Mouse (Mus musculus) heart, embryonic 11.5 days (tissue): ENCODE measurements around the gene Vmn2r85. TPM values are rescaled to one million over a fixed set of nuclear protein-coding genes. Genes with fewer than 3 reads are reported as not detected.
"Not testable (repeated sequence)": the region's sequence is repeated elsewhere in the genome, so short reads cannot be mapped to it uniquely, and the experiment has no call there.

Source experiments
- ATAC-seq: fragments of 200-750 bp; cut with Nextera tagmentation; replicated peaks from 2 replicates; pipeline ENCODE4 v1.8.0; 2017; ENCODE audit warnings: moderate library complexity; ENCODE audit not compliant: insufficient number of reproducible peaks, low FRiP score, low TSS enrichment
- H3K27ac ChIP-seq: fragments of 300-500 bp; sonication (generic); 2 replicates; pipeline ENCODE4 v1.5.1; 2014; ENCODE audit warnings: mild to moderate bottlenecking, low read depth, low read length
- H3K27me3 ChIP-seq: fragments of 300-500 bp; sonication (generic); 2 replicates; pipeline ENCODE4 v1.6.1; 2014; ENCODE audit warnings: mild to moderate bottlenecking, low read length, mixed read lengths; ENCODE audit not compliant: control insufficient read depth, insufficient read depth
- H3K36me3 ChIP-seq: fragments of 300-500 bp; sonication (generic); 2 replicates; pipeline ENCODE4 v1.6.1; 2014; ENCODE audit warnings: mild to moderate bottlenecking, low read length, moderate library complexity, mixed read lengths; ENCODE audit not compliant: control insufficient read depth, insufficient read depth
- H3K4me1 ChIP-seq: fragments of 300-500 bp; sonication (generic); 2 replicates; pipeline ENCODE4 v1.6.1; 2014; ENCODE audit warnings: low read length; ENCODE audit not compliant: control insufficient read depth, insufficient read depth
- H3K4me2 ChIP-seq: fragments of 300-500 bp; sonication (generic); 2 replicates; pipeline ENCODE4 v1.6.1; 2014; ENCODE audit warnings: mild to moderate bottlenecking, moderate library complexity
- H3K4me3 ChIP-seq: fragments of 300-500 bp; sonication (generic); 2 replicates; pipeline ENCODE4 v1.5.1; 2014; ENCODE audit warnings: low read depth, low read length
- H3K9ac ChIP-seq: fragments of 300-500 bp; sonication (generic); 2 replicates; pipeline ENCODE4 v1.6.1; 2014; ENCODE audit warnings: mild to moderate bottlenecking, low read depth, low read length, moderate library complexity
- H3K9me3 ChIP-seq: fragments of 300-500 bp; sonication (generic); replicated peaks from 2 replicates; pipeline ENCODE4 v1.6.1; 2016; ENCODE audit warnings: low read length; ENCODE audit not compliant: control insufficient read depth
- WGBS: fragments of 180-500 bp; shearing (Covaris S2); extraction: QIAGEN DNeasy Blood & Tissue Kit; methylation state at CpG from one replicate; pipeline ENCODE4 v1.1.7; 2014; ENCODE audit not compliant: insufficient replicate concordance; 5-methylcytosine and 5-hydroxymethylcytosine counted together
- polyA plus RNA-seq: library from polyadenylated mRNA; unstranded; fragments of >200 nt; fragmentation: Nextera tagmentation; extraction: Ambion mirVana; gene quantifications from 2 replicates; pipeline ENCODE4 v1.2.1, GENCODE M21; 2014

Vmn2r85 gene
- polyA plus RNA-seq, 1 experiment from 2014 or later, result not detected

- not testable (repeated sequence) for H3K9me3 ChIP-seq, H3K9ac ChIP-seq, H3K4me3 ChIP-seq, H3K27ac ChIP-seq, H3K36me3 ChIP-seq, H3K4me2 ChIP-seq, H3K27me3 ChIP-seq, H3K4me1 ChIP-seq
- WGBS, result 38% methylated on average over 20 of the region's 35 CpGs
- ATAC-seq, result 0 out of 2 replicates have a peak, but pooled peaks have one; percentile 19
Observed at GRCm38 (mm10) chr10:130412167-130412698, 17.3 kb downstream of the Vmn2r85 start.

GRCm38 (mm10) chr10:130394232-130394631 lies 35.3 kb downstream of the Vmn2r85 start, which contains the start of gene Vmn2r84:
Vmn2r84 (minus strand) TSS chr10:130394332.
- H3K4me2 ChIP-seq, result no peak within 1 kb of the TSS
- no peaks in the 10 kb centered on the region for H3K4me1 ChIP-seq
- no peak for ATAC-seq
- no peak within 1 kb of the TSS for H3K27ac ChIP-seq
- H3K9ac ChIP-seq, result no peak within 1 kb of the TSS
- H3K27me3 ChIP-seq, result no peaks in the 10 kb centered on the region
- H3K36me3 ChIP-seq, result no peaks in the 10 kb centered on the region
- no peaks in the 10 kb centered on the region for H3K9me3 ChIP-seq
- no peak within 1 kb of the TSS for H3K4me3 ChIP-seq

- Histone ChIP-seq H3K9ac (no peak overlapping the region), H3K4me3 (no peak overlapping the region), H3K27me3 (no peaks in the 10 kb centered on the region), H3K27ac (no peak overlapping the region), H3K4me2 (no peak overlapping the region), H3K4me1 (no peaks in the 10 kb centered on the region), H3K36me3 (no peaks in the 10 kb centered on the region), H3K9me3 (no peaks in the 10 kb centered on the region)
- no peak for ATAC-seq
- WGBS, result 80% methylated on average over 2 of the region's 2 CpGs
Observed at GRCm38 (mm10) chr10:130375145-130375544, 54.4 kb downstream of the Vmn2r85 start.

GRCm38 (mm10) chr10:130372491-130373173 lies 56.9 kb downstream of the Vmn2r85 start:
- Histone ChIP-seq H3K9me3 (no peaks in the 10 kb centered on the region), H3K4me1 (no peaks in the 10 kb centered on the region), H3K36me3 (no peaks in the 10 kb centered on the region), H3K4me2 (no peak overlapping the region), H3K4me3 (no peak overlapping the region), H3K27ac (no peak overlapping the region), H3K27me3 (no peaks in the 10 kb centered on the region), H3K9ac (no peak overlapping the region)
- ATAC-seq, result no peak
- 74% methylated on average over 2 of the region's 2 CpGs for WGBS

- 62% methylated on average over 1 of the region's 1 CpGs for WGBS
- no peak overlapping the region for H3K9ac ChIP-seq
- ATAC-seq, result no peak
- H3K4me1 ChIP-seq, result no peaks in the 10 kb centered on the region
- H3K27me3 ChIP-seq, result no peaks in the 10 kb centered on the region
- H3K9me3 ChIP-seq, result no peaks in the 10 kb centered on the region
- no peak overlapping the region for H3K4me3 ChIP-seq
- H3K4me2 ChIP-seq, result no peak overlapping the region
- H3K27ac ChIP-seq, result no peak overlapping the region
- H3K36me3 ChIP-seq, result no peaks in the 10 kb centered on the region
Observed at GRCm38 (mm10) chr10:130371644-130372043, 57.9 kb downstream of the Vmn2r85 start.

GRCm38 (mm10) chr10:130370005-130370682 lies 59.4 kb downstream of the Vmn2r85 start:
- H3K4me2 ChIP-seq, result no peak overlapping the region
- H3K9me3 ChIP-seq, result no peaks in the 10 kb centered on the region
- H3K27ac ChIP-seq, result no peak overlapping the region
- no peaks in the 10 kb centered on the region for H3K36me3 ChIP-seq
- WGBS, result 79% methylated on average over 2 of the region's 2 CpGs
- no peak overlapping the region for H3K9ac ChIP-seq
- H3K4me1 ChIP-seq, result no peaks in the 10 kb centered on the region
- H3K27me3 ChIP-seq, result no peaks in the 10 kb centered on the region
- no peak for ATAC-seq
- H3K4me3 ChIP-seq, result no peak overlapping the region

- Histone ChIP-seq H3K27ac (no peak overlapping the region), H3K4me2 (no peak overlapping the region), H3K9me3 (no peaks in the 10 kb centered on the region), H3K27me3 (no peaks in the 10 kb centered on the region), H3K9ac (no peak overlapping the region), H3K4me3 (no peak overlapping the region), H3K36me3 (no peaks in the 10 kb centered on the region), H3K4me1 (no peaks in the 10 kb centered on the region)
- no peak for ATAC-seq
Observed at GRCm38 (mm10) chr10:130368384-130368783, 61.1 kb downstream of the Vmn2r85 start.

GRCm38 (mm10) chr10:130364766-130365165 lies 64.7 kb downstream of the Vmn2r85 start:
- no peak for ATAC-seq

More at GRCm38 (mm10) chr10:130364766-130365165, 64.7 kb downstream of the Vmn2r85 start:
- Histone ChIP-seq H3K9me3 (no peaks in the 10 kb centered on the region), H3K36me3 (no peaks in the 10 kb centered on the region), H3K27me3 (no peaks in the 10 kb centered on the region), H3K4me3 (no peak overlapping the region), H3K4me2 (no peak overlapping the region), H3K4me1 (no peaks in the 10 kb centered on the region), H3K27ac (no peak overlapping the region), H3K9ac (no peak overlapping the region)
